Mouse (Mus musculus): Measurements from ENCODE around the gene Mag.
"Not testable (repeated sequence)": the region's sequence is repeated elsewhere in the genome, so short reads cannot be mapped to it uniquely, and the experiment has no call there.

Gene Mag

GRCm38 (mm10) chr7:30914732-30915131 is at the start of gene Mag:
TSS of gene Mag (minus strand) at chr7:30914873.
- peak in 1 of 2 experiments; percentile 48 for DNase-seq (ENCODE audit: low spot score in 2 of 2)

- no peak for DNase-seq (ENCODE audit: low spot score in 2 of 2)
Observed at GRCm38 (mm10) chr7:30964366-30964765, 49.7 kb upstream of the Mag start.

GRCm38 (mm10) chr7:30962862-30963261 is 48.2 kb upstream of the Mag start:
- DNase-seq (ENCODE audit: low spot score in 2 of 2) = no peak

GRCm38 (mm10) chr7:30959786-30960349 is 45.2 kb upstream of the Mag start:
- DNase-seq (ENCODE audit: low spot score in 2 of 2) = no peak

- no peak for DNase-seq (ENCODE audit: low spot score in 2 of 2)
Observed at GRCm38 (mm10) chr7:30958866-30959487, 44.3 kb upstream of the Mag start.

- DNase-seq (ENCODE audit: low spot score in 2 of 2) = no peak
Observed at GRCm38 (mm10) chr7:30958109-30958865, 43.6 kb upstream of the Mag start.

GRCm38 (mm10) chr7:30957367-30957783 is 42.7 kb upstream of the Mag start:
- DNase-seq (ENCODE audit: low spot score in 2 of 2) = peak; percentile 78 to 92

GRCm38 (mm10) chr7:30956756-30957366 is 42.2 kb upstream of the Mag start, which contains the start of gene Usf2:
TSS of gene Usf2 (minus strand) at chr7:30956803.
- peak in 1 of 2 experiments; percentile 74 for DNase-seq (ENCODE audit: low spot score in 2 of 2)

- DNase-seq (ENCODE audit: low spot score in 2 of 2) = no peak
Observed at GRCm38 (mm10) chr7:30956357-30956751, 41.7 kb upstream of the Mag start.

GRCm38 (mm10) chr7:30955584-30956356 is 41.1 kb upstream of the Mag start:
- DNase-seq (ENCODE audit: low spot score in 2 of 2) = peak in 1 of 2 experiments; percentile 77

GRCm38 (mm10) chr7:30954971-30955520 is 40.4 kb upstream of the Mag start:
- DNase-seq (ENCODE audit: low spot score in 2 of 2) = no peak

- DNase-seq (ENCODE audit: low spot score in 2 of 2) = no peak
Observed at GRCm38 (mm10) chr7:30954036-30954435, 39.4 kb upstream of the Mag start.

GRCm38 (mm10) chr7:30953459-30953858 is 38.8 kb upstream of the Mag start:
- no peak for DNase-seq (ENCODE audit: low spot score in 2 of 2)

GRCm38 (mm10) chr7:30952441-30953265 is 38.0 kb upstream of the Mag start:
- DNase-seq (ENCODE audit: low spot score in 2 of 2) = no peak

GRCm38 (mm10) chr7:30949902-30950301 is 35.2 kb upstream of the Mag start:
- DNase-seq (ENCODE audit: low spot score in 2 of 2) = not testable (repeated sequence)

GRCm38 (mm10) chr7:30945876-30946275 is 31.2 kb upstream of the Mag start:
- DNase-seq (ENCODE audit: low spot score in 2 of 2) = no peak

GRCm38 (mm10) chr7:30945466-30945865 is 30.8 kb upstream of the Mag start:
- DNase-seq (ENCODE audit: low spot score in 2 of 2) = not testable (repeated sequence)

- not testable (repeated sequence) for DNase-seq (ENCODE audit: low spot score in 2 of 2)
Observed at GRCm38 (mm10) chr7:30944706-30945105, 30.0 kb upstream of the Mag start.

- DNase-seq (ENCODE audit: low spot score in 2 of 2) = no peak
Observed at GRCm38 (mm10) chr7:30943909-30944635, 29.4 kb upstream of the Mag start, which contains the start of gene Hamp. TSS of gene Hamp (minus strand) at chr7:30944032.

GRCm38 (mm10) chr7:30942365-30942764 is 27.7 kb upstream of the Mag start:
- DNase-seq (ENCODE audit: low spot score in 2 of 2) = not testable (repeated sequence)
